Mouse (Mus musculus) heart, embryonic 13.5 days (tissue): ENCODE results near the gene Gm49337. TPM values are rescaled to one million over a fixed set of nuclear protein-coding genes. Genes with fewer than 3 reads are reported as not detected.
A peak's percentile ranks its signal among the peaks of the same experiment; 100 is the strongest.

ENCODE experiments used
- ATAC-seq: fragments of 200-750 bp; cut with Nextera tagmentation; 2 replicates; pipeline ENCODE4 v1.8.0; 2017; ENCODE audit warnings: moderate TSS enrichment; ENCODE audit not compliant: insufficient number of reproducible peaks, low FRiP score, low TSS enrichment; ENCODE audit errors: extremely low read depth
- H3K27ac ChIP-seq: fragments of 300-500 bp; sonication (generic); replicated peaks from 2 replicates; pipeline ENCODE4 v1.5.1; 2015; ENCODE audit warnings: moderate library complexity, mild to moderate bottlenecking, inconsistent platforms
- H3K27me3 ChIP-seq: fragments of 300-500 bp; sonication (generic); replicated peaks from 2 replicates; pipeline ENCODE4 v1.6.1; 2015; ENCODE audit warnings: mild to moderate bottlenecking, inconsistent platforms
- H3K36me3 ChIP-seq: fragments of 300-500 bp; sonication (generic); 2 replicates; pipeline ENCODE4 v1.6.1; 2015; ENCODE audit warnings: mild to moderate bottlenecking, inconsistent platforms
- H3K4me1 ChIP-seq: fragments of 300-500 bp; sonication (generic); 2 replicates; pipeline ENCODE4 v1.6.1; 2015; ENCODE audit warnings: inconsistent platforms
- H3K4me2 ChIP-seq: fragments of 300-500 bp; sonication (generic); 2 replicates; pipeline ENCODE4 v1.6.1; 2015; ENCODE audit warnings: inconsistent platforms, mild to moderate bottlenecking, moderate library complexity
- H3K4me3 ChIP-seq: fragments of 300-500 bp; sonication (generic); 2 replicates; pipeline ENCODE4 v1.5.1; 2015; ENCODE audit warnings: moderate library complexity, mild to moderate bottlenecking, inconsistent platforms
- H3K9ac ChIP-seq: fragments of 300-500 bp; sonication (generic); 2 replicates; pipeline ENCODE4 v1.6.1; 2015; ENCODE audit warnings: inconsistent platforms, mild to moderate bottlenecking, moderate library complexity
- H3K9me3 ChIP-seq: fragments of 300-500 bp; sonication (generic); 2 replicates; pipeline ENCODE4 v1.6.1; 2016; ENCODE audit warnings: inconsistent platforms
- WGBS: fragments of 180-500 bp; shearing (Covaris S2); methylation state at CpG from one replicate; pipeline ENCODE4 v1.1.7; 2015; ENCODE audit warnings: mixed read lengths; 5-methylcytosine and 5-hydroxymethylcytosine counted together
- polyA plus RNA-seq: library from polyadenylated mRNA; unstranded; fragments of >200 nt; fragmentation: Nextera tagmentation; extraction: Ambion mirVana; gene quantifications from 2 replicates; pipeline ENCODE4 v1.2.1, GENCODE M21; 2015

The Gm49337 gene
- polyA plus RNA-seq, 1 experiment from 2014 or later = not detected

DNA sequence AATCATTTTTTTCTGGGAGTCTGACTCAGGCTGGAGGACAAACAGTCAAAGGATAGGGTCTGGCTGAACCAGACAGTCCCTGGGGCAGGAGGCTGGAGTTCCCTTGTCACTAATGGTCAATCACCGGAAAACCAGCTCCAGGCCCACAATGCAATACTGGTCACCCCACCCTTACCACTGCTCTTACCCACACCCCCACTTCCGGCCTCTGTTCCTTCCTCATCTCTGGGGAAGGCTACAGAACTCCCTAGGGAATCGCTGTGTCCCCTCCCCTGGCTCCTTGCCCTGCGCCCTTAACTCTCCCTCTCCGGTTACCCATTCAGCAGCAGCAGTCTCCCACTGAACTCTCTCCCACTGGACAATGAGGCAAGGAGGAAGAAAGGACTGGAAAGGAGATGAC is 4.0 kb downstream of the Gm49337 start:
- no peak for ATAC-seq
- Histone ChIP-seq H3K27ac (peak overlapping the region; percentile 89), H3K4me2 (peak overlapping the region; percentile 61), H3K36me3 (no peaks in the 10 kb centered on the region), H3K27me3 (no peaks in the 10 kb centered on the region), H3K9me3 (no peaks in the 10 kb centered on the region), H3K9ac (peak overlapping the region; percentile 70), H3K4me1 (peaks cover 47% of the 10 kb centered on the region), H3K4me3 (peak overlapping the region; percentile 21; the same call in 1 of the 2 replicates)
- WGBS = 31% methylated on average over 5 of the region's 5 CpGs

DNA sequence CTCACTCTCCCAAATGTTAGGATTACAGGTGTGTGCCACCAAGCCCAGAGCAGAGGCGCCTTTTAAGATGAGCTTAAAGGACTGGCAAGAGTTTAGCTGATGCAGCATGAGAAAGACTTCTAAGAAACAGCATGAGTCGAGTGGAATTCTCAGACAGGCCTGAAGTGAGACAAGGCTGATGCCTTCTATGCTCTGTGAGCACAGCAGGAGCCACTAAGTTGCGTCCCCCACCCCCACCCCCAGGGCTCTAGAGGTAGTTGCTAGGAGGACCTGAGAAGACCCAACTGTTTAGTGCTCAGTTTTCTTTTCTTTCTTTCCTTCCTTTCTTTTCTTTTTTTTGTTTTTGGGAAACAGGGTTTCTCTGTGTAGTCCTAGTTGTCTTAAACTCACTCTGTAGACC is 8.9 kb downstream of the Gm49337 start:
- H3K4me2 ChIP-seq = no peak overlapping the region
- peaks cover 30% of the 10 kb centered on the region for H3K4me1 ChIP-seq
- no peak for ATAC-seq
- 55% methylated on average over 3 of the region's 3 CpGs for WGBS
- no peaks in the 10 kb centered on the region for H3K27me3 ChIP-seq
- H3K36me3 ChIP-seq = no peaks in the 10 kb centered on the region
- no peak overlapping the region for H3K27ac ChIP-seq
- H3K9ac ChIP-seq = peak overlapping the region; percentile 78; the same call in 1 of the 2 replicates
- no peaks in the 10 kb centered on the region for H3K9me3 ChIP-seq
- H3K4me3 ChIP-seq = no peak overlapping the region

DNA sequence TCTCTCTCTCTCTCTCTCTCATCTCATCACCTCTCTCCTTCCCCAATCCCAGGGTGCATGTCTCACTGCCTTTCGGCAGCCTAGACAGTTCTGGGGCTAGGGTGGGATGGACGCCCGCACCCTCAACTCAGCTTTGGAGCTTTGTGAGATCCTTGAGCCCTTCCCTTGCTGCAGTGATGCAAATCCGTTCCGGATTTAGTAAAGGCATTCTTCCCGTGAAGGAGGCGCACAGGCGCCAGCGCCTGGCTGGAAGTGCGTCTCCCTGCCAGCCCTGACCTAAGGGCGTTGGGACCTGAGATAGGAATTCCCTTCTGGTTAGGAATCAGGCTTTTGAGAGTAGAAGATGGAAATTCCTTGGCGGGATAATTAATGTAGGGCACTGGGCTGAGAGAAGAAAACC is 9.6 kb downstream of the Gm49337 start:
- Histone ChIP-seq H3K27ac (peak overlapping the region; percentile 53), H3K27me3 (no peaks in the 10 kb centered on the region), H3K4me2 (peak overlapping the region; percentile 69), H3K4me1 (peaks cover 23% of the 10 kb centered on the region), H3K9ac (peak overlapping the region; percentile 78), H3K4me3 (peak overlapping the region; percentile 42), H3K9me3 (no peaks in the 10 kb centered on the region), H3K36me3 (no peaks in the 10 kb centered on the region)
- no peak for ATAC-seq
- under 1% methylated on average over 12 of the region's 12 CpGs for WGBS

DNA sequence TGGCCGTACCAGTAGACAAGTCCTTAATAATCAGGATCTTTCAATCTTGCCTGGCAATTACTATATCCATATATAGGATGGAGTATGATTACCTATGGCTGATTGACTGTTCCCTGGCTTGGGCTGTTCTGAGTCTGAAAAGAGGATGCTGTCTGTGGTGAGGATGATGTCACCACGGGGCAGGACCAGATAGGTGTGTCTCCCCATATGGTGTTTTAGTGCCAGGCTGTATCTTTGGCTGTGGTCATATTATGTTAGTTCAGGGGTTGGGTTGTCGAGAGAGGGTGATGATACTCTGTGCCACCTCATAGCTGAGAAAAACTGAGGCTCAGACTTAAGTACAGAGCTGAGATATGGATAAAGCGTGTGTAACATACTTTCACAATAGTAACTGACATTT is 11.9 kb downstream of the Gm49337 start:
- WGBS = 73% methylated on average over 4 of the region's 4 CpGs
- Histone ChIP-seq H3K4me1 (peaks cover 20% of the 10 kb centered on the region), H3K9me3 (no peaks in the 10 kb centered on the region), H3K27me3 (no peaks in the 10 kb centered on the region), H3K9ac (no peak overlapping the region), H3K4me2 (no peak overlapping the region), H3K36me3 (no peaks in the 10 kb centered on the region), H3K27ac (no peak overlapping the region), H3K4me3 (no peak overlapping the region)
- ATAC-seq = no peak

DNA sequence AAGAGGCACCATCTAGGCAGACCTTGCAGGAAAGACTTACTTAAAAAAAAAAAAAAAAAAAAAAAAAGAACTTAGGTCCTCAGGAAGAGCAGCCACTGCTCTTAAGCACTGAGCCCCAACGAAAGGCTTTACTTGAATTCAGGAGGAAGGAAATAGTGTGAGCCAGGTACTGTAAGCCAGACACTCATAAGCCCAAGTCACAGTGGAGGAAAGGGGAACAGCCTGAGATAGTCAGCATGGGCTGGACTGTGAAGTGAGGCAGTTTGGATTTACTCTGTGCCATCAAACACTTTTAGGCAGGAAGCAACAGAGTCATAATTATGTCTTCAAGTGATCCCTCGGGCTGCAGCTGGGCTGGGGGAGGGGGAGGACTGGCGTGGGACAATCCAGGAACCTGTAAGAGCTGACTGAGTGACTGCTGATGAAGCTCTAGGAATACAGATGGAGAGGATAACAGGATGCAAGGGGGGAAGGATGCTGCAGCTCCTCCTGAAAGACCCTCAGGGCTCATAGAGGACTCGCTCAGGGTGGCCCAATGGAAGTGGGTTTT is 19.2 kb downstream of the Gm49337 start:
- Histone ChIP-seq H3K4me3 (no peak overlapping the region), H3K36me3 (no peaks in the 10 kb centered on the region), H3K27me3 (no peaks in the 10 kb centered on the region), H3K4me2 (no peak overlapping the region), H3K9me3 (no peaks in the 10 kb centered on the region), H3K27ac (no peak overlapping the region), H3K9ac (no peak overlapping the region), H3K4me1 (peaks cover 4% of the 10 kb centered on the region)
- 41% methylated on average over 4 of the region's 4 CpGs for WGBS
- no peak for ATAC-seq

DNA sequence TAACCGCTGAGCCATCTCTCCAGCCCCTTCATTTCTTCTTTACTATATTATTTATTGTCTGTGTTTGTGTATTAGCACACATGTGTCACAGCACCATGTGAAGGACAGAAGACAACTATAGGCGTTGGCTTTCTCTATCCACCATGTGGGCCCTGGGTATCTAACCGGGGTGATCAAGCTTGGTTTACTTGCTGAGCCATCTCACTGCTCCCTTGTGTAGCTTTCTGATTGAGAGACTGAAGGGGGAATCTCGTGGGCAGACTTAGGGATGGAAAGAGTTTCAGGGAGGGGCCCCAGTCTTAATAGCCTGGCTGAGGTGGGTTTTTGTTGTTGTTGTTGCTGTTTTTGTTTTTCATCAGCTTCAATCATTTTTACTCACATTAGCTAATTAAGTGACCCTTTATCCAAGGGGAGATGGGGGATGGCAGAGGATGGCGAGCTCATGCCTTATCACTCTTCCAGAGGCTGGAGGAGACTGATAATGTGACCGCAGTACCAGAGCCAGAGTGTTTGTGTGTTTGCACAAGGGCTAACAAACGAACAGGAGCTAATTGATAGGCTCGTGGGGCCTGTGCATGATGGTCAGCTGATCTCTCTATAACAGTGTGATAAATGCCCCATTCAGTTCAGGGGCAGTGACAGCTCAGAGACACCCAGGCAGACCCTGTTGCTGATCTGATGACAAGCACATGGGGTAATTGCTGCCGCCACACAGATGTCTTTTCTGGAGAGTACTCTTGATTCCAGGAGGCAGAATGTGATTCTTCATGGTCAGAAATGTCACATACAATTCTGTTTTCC is 20.6 kb downstream of the Gm49337 start:
- H3K4me2 ChIP-seq = no peak overlapping the region
- H3K36me3 ChIP-seq = no peaks in the 10 kb centered on the region
- no peak for ATAC-seq
- H3K4me1 ChIP-seq = peaks cover 4% of the 10 kb centered on the region
- no peak overlapping the region for H3K9ac ChIP-seq
- WGBS = 31% methylated on average over 9 of the region's 9 CpGs
- H3K27ac ChIP-seq = no peak overlapping the region
- no peaks in the 10 kb centered on the region for H3K27me3 ChIP-seq
- no peak overlapping the region for H3K4me3 ChIP-seq
- no peaks in the 10 kb centered on the region for H3K9me3 ChIP-seq

DNA sequence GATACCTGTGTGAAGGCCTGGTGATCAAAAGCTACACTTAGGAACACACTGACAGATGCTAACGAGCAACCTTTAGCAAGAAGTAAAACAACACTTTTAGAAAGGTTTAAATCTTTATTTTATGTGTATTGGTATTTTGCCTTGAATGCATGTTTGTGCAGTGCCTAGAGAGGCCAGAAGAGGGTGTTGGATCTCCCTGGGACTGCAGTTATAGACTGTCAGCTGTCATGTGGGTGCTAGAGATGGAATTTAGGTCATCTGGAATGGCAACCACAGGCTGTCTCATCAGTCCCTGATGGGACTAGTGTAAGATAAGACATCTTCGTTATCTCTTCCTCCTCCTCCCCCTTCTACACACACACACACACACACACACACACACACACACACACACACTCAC is 25.2 kb downstream of the Gm49337 start:
- ATAC-seq = no peak
- Histone ChIP-seq H3K36me3 (no peaks in the 10 kb centered on the region), H3K4me3 (no peak overlapping the region), H3K4me1 (peaks cover 4% of the 10 kb centered on the region), H3K9me3 (no peaks in the 10 kb centered on the region), H3K4me2 (no peak overlapping the region), H3K27ac (no peak overlapping the region), H3K9ac (no peak overlapping the region), H3K27me3 (no peaks in the 10 kb centered on the region)
- 67% methylated on average over 1 of the region's 2 CpGs for WGBS

DNA sequence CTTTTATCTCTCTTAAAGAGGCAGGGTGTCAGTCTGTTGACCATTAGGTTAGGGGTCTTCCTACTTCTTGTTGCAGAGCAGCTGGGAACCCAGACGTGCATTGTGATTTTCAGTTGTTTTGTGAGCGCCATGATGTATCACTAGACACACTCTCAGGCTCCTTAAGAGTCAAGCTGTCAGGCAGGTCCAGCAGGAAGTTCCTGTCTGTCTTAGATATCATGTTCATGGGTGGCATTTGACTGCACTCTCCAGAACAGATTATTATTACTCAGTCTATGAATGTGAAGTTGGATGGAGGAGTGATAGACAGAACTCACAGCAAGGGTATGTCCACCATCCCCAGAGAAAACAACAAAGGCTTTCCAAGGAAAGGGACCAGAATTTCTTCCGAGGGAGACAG is 31.2 kb downstream of the Gm49337 start:
- Histone ChIP-seq H3K4me3 (no peak overlapping the region), H3K27ac (no peak overlapping the region), H3K27me3 (no peaks in the 10 kb centered on the region), H3K9me3 (no peaks in the 10 kb centered on the region), H3K4me2 (no peak overlapping the region), H3K4me1 (no peaks in the 10 kb centered on the region), H3K9ac (no peak overlapping the region), H3K36me3 (no peaks in the 10 kb centered on the region)
- 61% methylated on average over 3 of the region's 3 CpGs for WGBS
- no peak for ATAC-seq

DNA sequence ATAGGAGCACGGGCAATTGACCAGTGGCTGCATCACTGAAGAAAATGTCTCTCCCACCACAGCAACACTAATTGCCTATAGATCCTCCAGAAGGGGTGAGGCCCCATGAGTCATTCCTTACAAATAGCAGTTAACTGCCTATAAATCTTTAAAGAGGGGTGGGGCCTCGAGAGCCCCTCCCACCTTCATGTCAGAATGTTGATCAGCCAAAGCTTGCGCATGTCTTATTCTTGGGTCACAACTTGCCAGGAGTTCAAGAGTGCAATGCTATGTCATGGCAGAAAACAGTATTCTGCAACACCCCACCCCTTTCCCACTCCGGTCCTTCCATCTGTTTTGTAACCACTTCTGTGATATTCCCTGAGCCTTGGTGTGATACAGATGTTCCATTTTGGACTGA is 33.3 kb downstream of the Gm49337 start:
- Histone ChIP-seq H3K27me3 (no peaks in the 10 kb centered on the region), H3K36me3 (no peaks in the 10 kb centered on the region), H3K4me3 (no peak overlapping the region), H3K9ac (no peak overlapping the region), H3K4me1 (no peaks in the 10 kb centered on the region), H3K9me3 (no peaks in the 10 kb centered on the region), H3K4me2 (no peak overlapping the region), H3K27ac (no peak overlapping the region)
- no peak for ATAC-seq
- 76% methylated on average over 4 of the region's 4 CpGs for WGBS

DNA sequence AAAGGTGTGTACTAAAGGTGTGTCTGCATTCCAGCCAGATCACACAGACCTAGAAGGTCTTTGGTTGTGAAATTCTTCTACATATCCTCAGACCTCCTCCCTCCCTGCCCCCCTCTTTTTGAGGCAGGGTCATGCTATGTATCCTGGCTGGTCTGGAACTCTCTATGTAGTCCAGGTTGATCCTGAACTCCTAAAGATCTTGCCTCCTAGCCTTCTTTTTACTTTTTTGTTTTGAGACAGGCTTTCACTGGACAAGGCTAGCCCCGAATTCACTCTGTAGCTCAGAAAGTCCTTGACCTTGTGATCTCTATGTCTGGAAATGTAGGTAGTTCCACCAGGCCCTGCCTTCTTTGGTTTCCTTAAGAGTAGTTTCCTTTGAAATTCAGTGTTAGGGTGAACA is 35.7 kb downstream of the Gm49337 start:
- Histone ChIP-seq H3K27ac (no peak overlapping the region), H3K36me3 (no peaks in the 10 kb centered on the region), H3K9ac (no peak overlapping the region), H3K9me3 (no peaks in the 10 kb centered on the region), H3K4me1 (no peaks in the 10 kb centered on the region), H3K4me3 (no peak overlapping the region), H3K27me3 (no peaks in the 10 kb centered on the region), H3K4me2 (no peak overlapping the region)
- ATAC-seq = no peak
- 66% methylated on average over 1 of the region's 1 CpGs for WGBS

DNA sequence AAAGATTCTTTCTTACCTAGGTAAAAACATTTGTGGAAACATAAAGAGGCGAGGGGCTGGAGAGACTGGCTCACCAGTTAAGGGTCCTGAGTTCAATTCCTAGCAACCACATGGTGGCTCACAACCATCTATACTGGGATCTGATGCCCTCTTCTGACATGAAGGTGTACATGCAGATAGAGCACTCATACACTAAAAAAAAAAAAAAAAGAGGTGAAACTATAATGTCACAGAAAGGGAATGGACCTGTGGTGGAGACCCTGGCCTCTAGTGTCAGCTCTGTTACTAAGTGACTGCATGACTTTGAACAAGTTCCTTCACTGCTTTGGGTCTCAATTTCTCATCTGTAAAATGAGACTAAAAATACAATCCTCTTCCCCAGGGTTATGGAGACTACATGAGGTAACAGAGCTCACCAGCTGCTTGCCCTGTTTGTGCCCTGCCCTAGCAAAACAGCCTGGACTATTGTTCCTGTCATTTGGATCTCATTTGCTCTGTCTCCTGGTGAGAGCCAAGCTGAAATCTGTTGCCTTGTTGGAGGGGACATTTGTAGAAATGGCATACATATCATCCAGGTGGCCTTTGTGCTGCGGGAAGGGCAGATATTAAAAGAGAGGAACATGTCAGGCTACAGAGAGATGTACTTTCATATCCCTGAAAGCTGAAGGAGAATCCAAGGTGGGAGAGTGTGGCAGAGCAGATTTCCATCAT is 42.9 kb downstream of the Gm49337 start:
- no peak for ATAC-seq
- no peak overlapping the region for H3K4me2 ChIP-seq
- no peak overlapping the region for H3K9ac ChIP-seq
- H3K36me3 ChIP-seq = no peaks in the 10 kb centered on the region
- no peaks in the 10 kb centered on the region for H3K9me3 ChIP-seq
- H3K4me1 ChIP-seq = peaks cover 23% of the 10 kb centered on the region
- 81% methylated on average over 2 of the region's 2 CpGs for WGBS
- no peaks in the 10 kb centered on the region for H3K27me3 ChIP-seq
- peak overlapping the region; percentile 33; the same call in 1 of the 2 replicates for H3K27ac ChIP-seq
- no peak overlapping the region for H3K4me3 ChIP-seq
